Mouse (Mus musculus): ENCODE data around the gene Snd1. TPM values are rescaled to one million over a fixed set of nuclear protein-coding genes. Genes with fewer than 3 reads are reported as not detected.
"Not testable (repeated sequence)": the region's sequence is repeated elsewhere in the genome, so short reads cannot be mapped to it uniquely, and the experiment has no call there.

Snd1 gene
- polyA plus RNA-seq, 1 experiment from 2014 or later: 69.2 TPM

GRCm38 (mm10) chr6:28895726-28896125 lies 420.8 kb downstream of the Snd1 start:
- no peak for DNase-seq (ENCODE audit: low spot score)

GRCm38 (mm10) chr6:28896762-28897320 lies 421.9 kb downstream of the Snd1 start:
- no peak for DNase-seq (ENCODE audit: low spot score)

- DNase-seq (ENCODE audit: low spot score): no peak
These were observed 422.6 kb downstream of the Snd1 start for GRCm38 (mm10) chr6:28897326-28898085.

- DNase-seq (ENCODE audit: low spot score): peak; percentile 34
These were observed 423.9 kb downstream of the Snd1 start for GRCm38 (mm10) chr6:28898836-28899235.

- no peak for DNase-seq (ENCODE audit: low spot score)
These were observed 427.6 kb downstream of the Snd1 start for GRCm38 (mm10) chr6:28902573-28902972.

- no peak for DNase-seq (ENCODE audit: low spot score)
These were observed 429.5 kb downstream of the Snd1 start for GRCm38 (mm10) chr6:28904417-28904816.

- no peak for DNase-seq (ENCODE audit: low spot score)
These were observed 430.4 kb downstream of the Snd1 start for GRCm38 (mm10) chr6:28905301-28905700.

GRCm38 (mm10) chr6:28909866-28910265 lies 434.9 kb downstream of the Snd1 start:
- no peak for DNase-seq (ENCODE audit: low spot score)

GRCm38 (mm10) chr6:28914981-28915380 lies 440.0 kb downstream of the Snd1 start:
- DNase-seq (ENCODE audit: low spot score): no peak

- DNase-seq (ENCODE audit: low spot score): no peak
These were observed 441.7 kb downstream of the Snd1 start for GRCm38 (mm10) chr6:28916630-28917029.

- no peak for DNase-seq (ENCODE audit: low spot score)
These were observed 444.4 kb downstream of the Snd1 start for GRCm38 (mm10) chr6:28919346-28919745.

GRCm38 (mm10) chr6:28922371-28922770 lies 447.4 kb downstream of the Snd1 start:
- no peak for DNase-seq (ENCODE audit: low spot score)

- DNase-seq (ENCODE audit: low spot score): no peak
These were observed 448.3 kb downstream of the Snd1 start for GRCm38 (mm10) chr6:28923091-28923824.

GRCm38 (mm10) chr6:28923837-28924236 lies 448.9 kb downstream of the Snd1 start:
- no peak for DNase-seq (ENCODE audit: low spot score)

GRCm38 (mm10) chr6:28927987-28928386 lies 453.0 kb downstream of the Snd1 start:
- DNase-seq (ENCODE audit: low spot score): not testable (repeated sequence)

GRCm38 (mm10) chr6:28929169-28929803 lies 454.3 kb downstream of the Snd1 start:
- DNase-seq (ENCODE audit: low spot score): not testable (repeated sequence)

GRCm38 (mm10) chr6:28931234-28931633 lies 456.3 kb downstream of the Snd1 start:
- DNase-seq (ENCODE audit: low spot score): no peak

GRCm38 (mm10) chr6:28931636-28932327 lies 456.8 kb downstream of the Snd1 start:
- no peak for DNase-seq (ENCODE audit: low spot score)

GRCm38 (mm10) chr6:28932328-28932937 lies 457.5 kb downstream of the Snd1 start:
- DNase-seq (ENCODE audit: low spot score): no peak

- DNase-seq (ENCODE audit: low spot score): no peak
These were observed 460.8 kb downstream of the Snd1 start for GRCm38 (mm10) chr6:28935736-28936135.

- DNase-seq (ENCODE audit: low spot score): no peak
These were observed 472.3 kb downstream of the Snd1 start for GRCm38 (mm10) chr6:28947254-28947653.
